Mouse (Mus musculus) ES-Bruce4 (cell line): ENCODE data around the gene Cenph. TPM values are rescaled to one million over a fixed set of nuclear protein-coding genes. Genes with fewer than 3 reads are reported as not detected.
"Not testable (repeated sequence)": the region's sequence is repeated elsewhere in the genome, so short reads cannot be mapped to it uniquely, and the experiment has no call there.

Experiments
- H3K27ac ChIP-seq: 2 replicates; pipeline ENCODE4 v1.5.1; 2012; ENCODE audit warnings: low read length, inconsistent platforms; ENCODE audit not compliant: insufficient read depth
- H3K27me3 ChIP-seq: 2 replicates; pipeline ENCODE4 v1.6.1; 2012; ENCODE audit warnings: mild to moderate bottlenecking, low read length, inconsistent platforms; ENCODE audit not compliant: control insufficient read depth, poor library complexity, insufficient read depth, severe bottlenecking
- H3K36me3 ChIP-seq: 2 replicates; pipeline ENCODE4 v1.6.1; 2012; ENCODE audit warnings: inconsistent platforms, mild to moderate bottlenecking, low read length, moderate library complexity; ENCODE audit not compliant: control insufficient read depth, poor library complexity, insufficient read depth, severe bottlenecking
- H3K4me1 ChIP-seq: one replicate; pipeline ENCODE4 v1.8.1; 2011; ENCODE audit warnings: low read length; ENCODE audit not compliant: control insufficient read depth, insufficient read depth
- H3K4me3 ChIP-seq: 2 replicates; pipeline ENCODE4 v1.5.1; 2011; ENCODE audit warnings: low read depth, mild to moderate bottlenecking, low read length
- H3K9ac ChIP-seq: 2 replicates; pipeline ENCODE4 v1.6.1; 2012; ENCODE audit warnings: low read depth, mild to moderate bottlenecking, inconsistent platforms; ENCODE audit not compliant: poor library complexity, severe bottlenecking
- H3K9me3 ChIP-seq: replicated peaks from 2 replicates; pipeline ENCODE4 v1.6.1; 2012; ENCODE audit warnings: mild to moderate bottlenecking, low read length, inconsistent platforms; ENCODE audit not compliant: control insufficient read depth, poor library complexity, insufficient read depth, severe bottlenecking
- CTCF ChIP-seq: IDR thresholded peaks from one replicate; pipeline ENCODE4 v1.8.1; 2011; ENCODE audit warnings: low read depth, low read length
- EP300 ChIP-seq: IDR thresholded peaks from 2 replicates; pipeline ENCODE4 v1.6.1; 2011; ENCODE audit warnings: low read depth, low read length; ENCODE audit not compliant: insufficient read depth
- POLR2A ChIP-seq: IDR thresholded peaks from one replicate; pipeline ENCODE4 v1.8.1; 2011; ENCODE audit warnings: low read length; ENCODE audit not compliant: insufficient read depth
- polyA plus RNA-seq: library from polyadenylated mRNA; stranded (reverse); fragments of >200 nt; gene quantifications from 2 replicates; pipeline ENCODE4 v1.2.4, GENCODE M21; 2011; ENCODE audit warnings: low read depth; ENCODE audit not compliant: missing spikeins, insufficient read depth, insufficient read length

Cenph gene
- polyA plus RNA-seq, 1 experiment = 58.8 TPM

DNA sequence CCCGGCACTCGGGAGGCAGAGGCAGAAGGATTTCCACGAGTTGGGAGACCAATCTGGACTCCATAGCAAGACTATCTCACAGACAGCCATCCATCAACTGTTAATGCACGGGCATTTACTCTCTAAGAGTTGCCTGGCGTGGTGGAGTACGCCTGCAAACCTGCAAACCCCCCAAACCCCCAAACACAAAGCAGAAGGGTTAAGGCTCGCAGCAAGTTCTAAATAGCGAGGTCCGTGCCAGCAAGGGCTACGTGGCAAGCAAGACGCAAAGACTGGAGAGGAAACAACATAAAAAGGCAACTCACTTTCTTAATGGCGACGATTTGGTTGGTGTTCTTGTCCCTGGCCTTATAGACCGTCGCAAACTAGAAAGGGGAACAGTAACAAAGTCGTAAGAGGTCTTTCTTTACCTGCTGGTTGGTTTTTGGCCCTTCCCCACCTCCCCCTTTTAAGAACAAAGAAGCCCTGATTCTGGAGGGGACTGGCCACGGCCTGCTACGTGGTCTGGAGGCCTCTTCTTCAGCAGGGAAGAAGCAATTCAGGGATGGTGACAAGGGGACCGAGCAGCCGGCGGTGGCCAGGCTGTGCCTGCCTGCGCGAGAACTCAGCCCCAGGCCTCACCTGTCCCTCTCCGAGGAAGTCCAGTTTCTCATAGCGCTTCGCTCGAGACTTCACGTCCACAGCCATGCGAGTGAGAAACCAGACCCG, 45.4 kb downstream of the Cenph start:
- TF ChIP-seq POLR2A (no peak), CTCF (no peak), EP300 (no peak)
- peaks cover 3% of the 10 kb centered on the region for H3K4me1 ChIP-seq
- H3K9me3 ChIP-seq = no peaks in the 10 kb centered on the region
- H3K36me3 ChIP-seq = peaks cover 18% of the 10 kb centered on the region
- peak overlapping the region; percentile 91 for H3K9ac ChIP-seq
- H3K27me3 ChIP-seq = no peaks in the 10 kb centered on the region
- peak overlapping the region; percentile 100 for H3K4me3 ChIP-seq
- peak overlapping the region; percentile 64 for H3K27ac ChIP-seq

DNA sequence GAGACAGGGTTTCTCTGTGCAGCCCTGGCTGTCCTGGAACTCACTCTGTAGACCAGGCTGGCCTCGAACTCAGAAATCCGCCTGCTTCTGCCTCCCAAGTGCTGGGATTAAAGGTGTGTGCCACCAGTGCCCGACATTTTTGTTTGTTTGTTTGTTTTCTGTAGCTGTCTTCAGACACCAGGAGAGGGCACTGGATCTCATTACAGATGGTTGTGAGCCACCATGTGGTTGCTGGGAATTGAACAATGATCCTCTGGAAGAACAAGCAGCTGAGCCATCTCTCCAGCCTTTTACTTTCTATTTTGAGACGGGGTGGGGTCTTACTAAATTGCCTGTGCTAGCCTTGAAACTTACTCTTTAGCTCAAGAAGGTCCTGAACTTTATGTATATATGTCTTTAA, 47.2 kb downstream of the Cenph start:
- peak overlapping the region; percentile 91; the same call in 1 of the 2 replicates for H3K9ac ChIP-seq
- peaks cover 18% of the 10 kb centered on the region for H3K36me3 ChIP-seq
- not testable (repeated sequence) for H3K4me3 ChIP-seq, H3K4me1 ChIP-seq, H3K9me3 ChIP-seq, H3K27me3 ChIP-seq
- peak overlapping the region; percentile 58; the same call in 1 of the 2 replicates for H3K27ac ChIP-seq

DNA sequence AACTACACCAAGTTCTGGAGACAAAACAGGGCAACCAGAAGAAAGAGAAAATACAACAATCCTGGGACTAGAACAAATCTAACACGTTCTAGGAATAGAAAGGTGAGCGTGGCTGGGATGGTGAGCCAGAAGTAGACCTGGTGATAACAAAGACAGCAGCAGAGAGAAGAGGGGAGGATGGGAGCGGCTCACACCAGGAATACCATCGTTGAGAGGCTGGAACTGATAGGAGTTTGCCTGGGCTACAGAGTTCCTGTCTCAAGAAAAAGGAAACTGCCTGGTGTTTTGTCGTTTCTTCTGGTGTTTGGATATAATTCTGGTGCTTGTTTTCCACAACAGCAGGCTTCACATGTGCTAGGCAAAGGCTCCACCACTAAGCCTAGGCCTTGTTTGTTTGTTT, 47.6 kb downstream of the Cenph start:
- Histone ChIP-seq H3K27ac (0 out of 2 replicates have a peak overlapping the region, but pooled peaks have one; percentile 1), H3K4me1 (peaks cover 3% of the 10 kb centered on the region), H3K4me3 (no peak overlapping the region), H3K9ac (peak overlapping the region; percentile 38; the same call in 1 of the 2 replicates), H3K36me3 (peaks cover 18% of the 10 kb centered on the region), H3K9me3 (no peaks in the 10 kb centered on the region), H3K27me3 (no peaks in the 10 kb centered on the region)
- no peak for TF ChIP-seq POLR2A
- TF ChIP-seq CTCF = no peak
- TF ChIP-seq EP300 = no peak

DNA sequence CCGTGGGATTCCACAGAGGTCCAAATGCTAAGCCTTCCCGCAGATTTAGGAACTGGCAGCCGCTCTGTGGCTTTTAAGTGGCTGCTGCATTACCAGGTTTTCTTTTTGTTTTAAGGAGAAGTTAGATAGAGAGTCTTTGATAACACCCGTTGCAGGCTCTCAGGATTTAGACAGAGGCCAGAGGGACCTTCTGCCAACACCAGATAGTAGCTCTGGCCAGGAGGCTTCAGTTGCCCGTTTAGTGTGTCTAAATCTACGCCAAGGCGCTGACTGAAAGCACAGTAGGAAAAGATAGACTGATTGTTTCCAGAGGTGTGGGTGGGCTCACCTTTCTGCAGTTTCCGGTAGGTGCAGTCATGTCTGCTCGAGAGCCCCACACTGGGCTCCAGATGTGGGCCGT, 50.5 kb downstream of the Cenph start:
- H3K9ac ChIP-seq = peak overlapping the region; percentile 79
- no peaks in the 10 kb centered on the region for H3K9me3 ChIP-seq
- TF ChIP-seq CTCF (no peak), POLR2A (no peak), EP300 (no peak)
- H3K27me3 ChIP-seq = no peaks in the 10 kb centered on the region
- H3K36me3 ChIP-seq = peaks cover 23% of the 10 kb centered on the region
- peak overlapping the region; percentile 95 for H3K27ac ChIP-seq
- H3K4me1 ChIP-seq = peaks cover 3% of the 10 kb centered on the region
- peak overlapping the region; percentile 23 for H3K4me3 ChIP-seq

DNA sequence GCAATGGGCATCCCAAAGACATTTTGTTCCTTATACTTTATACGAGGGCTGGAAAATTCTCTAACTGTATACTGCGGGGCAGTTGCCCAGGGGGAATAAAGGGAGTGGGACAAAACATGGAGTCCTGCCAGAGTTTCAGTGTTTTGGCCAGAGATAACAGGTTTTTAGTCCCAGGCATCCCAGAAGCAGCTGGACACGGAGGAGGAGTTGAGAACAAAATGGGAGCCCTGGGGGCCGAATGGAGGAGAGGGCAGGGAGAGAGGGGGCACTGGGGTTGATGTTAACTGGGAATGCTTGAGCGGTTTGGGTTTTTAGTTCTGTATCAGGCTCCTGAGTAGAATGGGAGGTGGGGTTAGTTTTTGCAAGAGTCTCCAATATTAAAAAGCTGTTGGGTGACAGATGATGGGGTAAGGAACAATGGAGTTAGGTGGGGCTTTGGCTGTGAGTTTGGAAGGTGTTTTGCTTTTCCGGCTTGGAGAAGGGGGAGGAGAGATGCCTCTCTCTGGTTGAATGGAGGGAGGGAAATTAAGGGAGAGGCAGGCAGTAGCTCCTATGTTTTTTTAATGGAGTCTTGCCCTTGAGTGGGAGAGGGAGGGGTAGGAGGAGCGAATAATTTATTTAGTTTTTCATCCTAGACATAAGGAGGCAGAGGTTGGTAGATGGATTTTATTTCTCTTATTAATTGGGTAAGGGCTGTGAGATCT, 51.5 kb downstream of the Cenph start:
- Histone ChIP-seq H3K36me3 (peaks cover 29% of the 10 kb centered on the region), H3K27me3 (no peaks in the 10 kb centered on the region), H3K4me1 (peaks cover 3% of the 10 kb centered on the region), H3K27ac (peak overlapping the region; percentile 95), H3K4me3 (peak overlapping the region; percentile 16; the same call in 1 of the 2 replicates), H3K9ac (peak overlapping the region; percentile 79; the same call in 1 of the 2 replicates), H3K9me3 (no peaks in the 10 kb centered on the region)
- TF ChIP-seq CTCF (no peak), POLR2A (no peak), EP300 (no peak)

DNA sequence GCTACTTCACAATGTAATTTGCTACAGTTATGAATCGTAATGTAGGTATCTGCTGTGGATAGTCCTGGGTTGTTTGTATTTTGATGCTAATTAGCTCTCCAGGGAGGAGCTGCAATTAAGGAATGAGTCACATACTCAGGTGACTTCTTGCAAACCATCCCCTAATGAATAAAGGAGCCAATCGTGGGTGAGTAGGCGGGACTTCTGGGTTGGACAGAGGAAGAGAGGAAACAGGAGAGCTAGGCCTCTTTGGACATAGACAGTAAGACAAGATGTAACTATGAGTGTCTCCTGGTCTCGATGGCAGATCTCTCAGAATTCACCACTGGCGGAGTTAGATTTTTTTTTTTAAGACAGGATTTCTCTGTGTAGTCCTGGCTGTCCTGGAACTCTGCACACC, 54.0 kb downstream of the Cenph start:
- peak overlapping the region; percentile 33; the same call in 1 of the 2 replicates for H3K27ac ChIP-seq

More for the DNA sequence above, 54.0 kb downstream of the Cenph start:
- Histone ChIP-seq H3K9me3 (no peaks in the 10 kb centered on the region), H3K27me3 (no peaks in the 10 kb centered on the region), H3K4me1 (no peaks in the 10 kb centered on the region), H3K9ac (peak overlapping the region; percentile 33), H3K4me3 (peak overlapping the region; percentile 60), H3K36me3 (peaks cover 29% of the 10 kb centered on the region)
- TF ChIP-seq POLR2A = peak; percentile 43
- TF ChIP-seq EP300 = no peak
